Mouse (Mus musculus) liver (tissue): ENCODE measurements around the gene Syce2.
"Not testable (repeated sequence)": the region's sequence is repeated elsewhere in the genome, so short reads cannot be mapped to it uniquely, and the experiment has no call there.

Experiments
- DNase-seq: peaks from one replicate; pipeline ENCODE4 v3.0.0-alpha.2; 2020; ENCODE audit warnings: mixed read lengths

The Syce2 gene

DNA sequence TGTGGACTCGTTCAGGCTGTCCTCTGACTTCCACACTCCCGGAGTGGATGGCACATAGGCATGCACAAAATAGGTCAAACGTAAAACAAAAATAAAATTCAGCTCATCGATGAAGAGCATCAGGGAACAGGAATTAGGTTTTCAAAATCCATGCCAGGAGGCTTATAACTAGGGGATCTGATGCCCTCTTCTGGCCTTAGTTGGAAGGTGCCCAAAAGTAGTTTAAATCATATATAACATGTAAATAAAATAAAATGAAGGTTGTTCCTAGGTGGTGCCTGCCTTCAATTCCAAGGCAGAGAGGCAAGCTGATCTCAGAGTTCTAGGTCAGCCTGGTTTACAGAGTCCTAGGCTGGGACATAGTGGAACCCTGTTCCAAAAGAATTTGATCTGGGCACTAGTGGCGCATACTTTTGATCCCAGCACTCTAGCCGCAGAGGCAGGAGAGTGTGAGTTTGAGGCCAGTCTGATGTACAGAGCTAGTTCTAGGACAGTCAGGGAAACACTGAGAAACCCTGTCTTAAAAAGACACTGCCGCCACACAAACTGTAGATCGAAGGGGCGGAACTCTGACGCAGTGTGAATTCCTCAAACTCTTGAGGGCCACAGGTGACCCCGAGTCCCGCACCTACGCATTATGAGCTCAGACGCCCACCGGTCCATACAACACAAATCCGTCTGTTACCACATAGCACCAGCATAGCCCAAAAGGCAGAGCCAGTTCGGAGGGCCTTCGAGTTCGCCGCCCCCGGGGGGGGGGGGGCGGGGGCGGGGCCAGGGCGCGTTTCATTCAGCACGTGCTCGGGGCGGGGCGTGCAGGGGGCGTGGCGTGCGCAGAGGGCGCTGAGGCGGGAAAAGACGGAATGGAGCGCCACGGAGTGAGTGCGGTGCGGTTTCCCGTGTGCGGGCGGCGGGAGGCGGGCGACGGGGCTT is at the start of gene Syce2:
Syce2 (plus strand) TSS at position 736 of the 933 bp plus-strand sequence.
- DNase-seq = peak; percentile 93

GRCm38 (mm10) chr8:84822723-84823122 is 49.2 kb upstream of the Syce2 start, which contains the start of gene Dand5:
Gene Dand5 (minus strand): TSS chr8:84822823.
- no peak for DNase-seq

- DNase-seq = peak; percentile 84
Observed at GRCm38 (mm10) chr8:84823653-84824052, 48.3 kb upstream of the Syce2 start.

DNA sequence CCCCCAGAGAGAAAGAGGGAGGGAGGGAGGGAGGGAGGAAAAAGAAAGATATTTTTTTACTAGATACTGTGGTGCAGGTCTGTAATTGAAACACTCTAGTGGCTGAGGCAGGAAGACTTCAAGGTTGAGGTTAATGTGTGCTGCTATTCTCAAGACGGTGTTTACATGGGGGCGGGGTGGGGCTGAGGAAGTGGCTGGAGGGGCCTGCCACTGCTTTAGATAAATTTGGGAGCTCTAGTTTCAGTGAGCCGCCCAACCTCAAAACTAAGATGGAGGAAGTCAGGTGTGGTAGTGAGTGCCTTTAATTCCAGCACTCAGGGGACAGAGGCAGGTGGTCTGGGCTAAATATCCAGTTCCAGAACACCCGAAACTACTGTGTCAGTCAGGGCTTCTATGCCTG is 46.3 kb upstream of the Syce2 start:
- peak; percentile 60 for DNase-seq

- DNase-seq = not testable (repeated sequence)
Observed at GRCm38 (mm10) chr8:84826518-84826917, 45.4 kb upstream of the Syce2 start.

- peak; percentile 77 for DNase-seq
Observed at GRCm38 (mm10) chr8:84831490-84831889, 40.4 kb upstream of the Syce2 start, which contains the start of gene Gadd45gip1. Gene Gadd45gip1 (plus strand): TSS chr8:84831522.

GRCm38 (mm10) chr8:84832034-84832717 is 39.7 kb upstream of the Syce2 start:
- DNase-seq = peak; percentile 92

DNA sequence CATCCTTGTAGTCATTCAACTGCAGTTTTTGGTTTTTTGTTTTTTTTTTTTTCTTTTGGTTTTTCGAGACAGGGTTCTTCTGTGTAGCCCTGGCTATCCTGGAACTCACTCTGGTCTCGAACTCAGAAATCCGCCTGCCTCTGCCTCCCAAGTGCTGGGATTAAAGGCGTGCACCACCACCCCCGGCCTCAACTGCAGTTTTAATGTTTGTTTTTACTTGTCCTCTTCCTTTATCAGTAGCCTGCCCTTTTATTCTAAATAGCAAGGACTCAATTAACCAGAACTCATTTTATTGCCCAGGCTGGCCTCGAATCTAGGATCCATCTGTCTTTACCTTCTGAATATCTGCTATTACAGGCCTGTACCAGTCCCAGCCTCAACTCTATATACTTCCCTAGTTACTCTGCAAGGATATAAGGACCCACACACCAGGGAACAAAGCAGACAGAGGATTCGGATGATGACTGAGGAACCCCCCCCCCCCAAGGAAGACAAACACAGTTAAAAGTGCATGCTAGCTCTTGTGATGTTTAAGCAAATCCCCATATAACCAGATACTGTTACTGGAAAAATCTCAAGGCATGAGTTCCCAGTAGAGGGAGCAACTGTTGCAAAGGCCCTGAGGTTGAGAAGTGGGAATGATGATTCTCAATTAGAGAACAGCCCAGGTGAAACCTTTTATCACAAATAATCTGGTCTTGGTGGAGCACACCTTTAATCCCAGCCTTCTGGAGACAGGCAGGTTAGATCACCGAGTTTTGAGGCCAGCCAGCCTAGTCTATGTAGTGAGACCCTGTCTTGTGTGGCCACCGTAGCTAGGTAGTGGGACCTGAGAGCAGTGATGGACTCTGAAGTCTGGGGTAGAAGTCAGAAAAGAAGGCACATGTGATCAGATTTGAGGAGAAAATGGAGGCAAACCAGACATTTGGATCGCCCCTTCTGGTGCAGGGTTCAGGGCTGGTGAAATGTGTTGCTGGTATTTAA is 38.9 kb upstream of the Syce2 start:
- DNase-seq = peak; percentile 2

- DNase-seq = peak; percentile 13
Observed at GRCm38 (mm10) chr8:84834002-84834865, 37.7 kb upstream of the Syce2 start.

DNA sequence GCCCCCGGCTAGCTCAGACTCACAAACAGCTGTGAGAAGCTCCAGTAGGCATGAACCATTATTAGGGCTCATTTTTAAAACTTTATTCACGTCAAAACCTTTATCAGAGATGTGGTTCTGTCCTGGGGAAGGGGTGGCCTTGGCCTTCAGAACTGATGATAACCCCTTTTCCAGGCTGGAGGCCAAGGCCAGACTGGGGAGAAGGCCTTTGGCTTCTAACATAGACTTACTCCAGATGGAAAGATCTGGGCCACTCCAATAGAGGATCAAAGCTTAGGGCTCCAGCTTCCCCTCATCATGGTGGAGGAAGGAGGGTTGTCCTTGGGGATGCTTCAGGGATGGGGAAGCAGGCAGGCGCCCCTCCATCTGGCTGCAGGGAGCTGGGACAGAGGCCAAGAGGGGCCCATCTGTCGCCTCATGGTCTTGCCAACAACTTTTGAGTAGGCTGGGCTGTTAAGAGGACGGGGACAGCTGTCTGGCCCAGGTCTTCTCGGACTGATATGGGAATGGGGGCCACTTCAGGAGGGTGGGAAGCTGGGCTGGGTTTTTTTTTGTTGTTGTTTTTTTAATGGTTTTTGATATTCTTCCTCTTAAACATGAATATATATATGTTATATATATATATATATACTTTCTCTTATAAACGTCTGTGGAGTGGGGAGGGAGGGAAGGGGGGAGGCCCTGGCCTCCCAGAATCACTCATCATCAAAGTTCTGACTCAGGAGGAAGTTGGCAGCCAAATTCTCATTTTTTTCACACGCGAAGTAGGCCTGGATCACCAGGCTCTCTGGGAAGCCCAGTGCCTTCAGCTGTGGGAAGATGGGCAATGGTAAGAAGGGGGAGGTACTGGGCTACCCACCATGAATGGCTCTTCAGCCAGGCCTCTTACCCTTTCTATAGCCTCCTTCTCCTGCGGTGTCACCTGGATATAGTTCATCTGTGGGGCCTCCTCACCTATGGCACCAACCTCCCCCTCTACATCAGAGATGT is 36.8 kb upstream of the Syce2 start:
- peak; percentile 31 for DNase-seq

DNA sequence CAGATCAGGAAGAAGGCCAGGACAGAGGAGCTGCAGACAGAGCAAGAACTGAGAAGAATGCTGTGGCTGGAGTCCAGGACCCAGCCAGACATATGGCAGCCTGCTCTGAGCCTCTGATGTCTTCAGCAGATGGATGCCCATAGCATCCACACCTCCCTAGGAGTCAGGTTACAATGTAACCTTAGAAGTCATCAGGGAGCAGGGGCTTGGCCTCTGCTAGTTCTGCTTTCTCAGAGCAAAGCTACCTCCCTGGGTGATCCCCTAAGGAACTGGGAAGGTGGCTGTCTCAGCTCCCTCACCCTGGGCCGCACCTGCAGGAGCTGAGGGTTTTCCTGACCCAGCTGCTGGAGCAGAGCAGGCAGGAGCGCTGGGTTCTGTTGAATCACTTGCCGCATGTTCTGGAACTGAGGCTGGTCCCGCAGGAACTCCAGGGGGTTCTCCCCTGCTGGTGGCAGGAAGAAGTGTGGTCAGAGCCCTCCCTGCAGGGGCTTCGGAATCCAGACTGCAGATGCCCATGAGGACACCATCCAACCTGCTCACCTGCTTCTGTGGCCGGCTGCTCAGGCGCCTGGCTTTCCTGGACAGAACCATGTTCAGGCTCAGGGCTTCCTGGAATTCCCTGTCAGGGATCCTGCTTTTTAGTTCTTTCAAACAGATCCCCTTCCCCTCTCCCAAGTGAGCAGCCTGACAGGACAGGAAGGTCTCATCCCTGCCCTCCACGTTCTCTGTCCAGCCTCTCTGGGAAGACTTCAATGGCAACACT is 34.6 kb upstream of the Syce2 start:
- peak; percentile 35 for DNase-seq

- peak; percentile 39 for DNase-seq
Observed at GRCm38 (mm10) chr8:84837912-84838470, 33.9 kb upstream of the Syce2 start.

GRCm38 (mm10) chr8:84838513-84838912 is 33.4 kb upstream of the Syce2 start:
- peak; percentile 94 for DNase-seq

GRCm38 (mm10) chr8:84839411-84839810 is 32.5 kb upstream of the Syce2 start:
- DNase-seq = peak; percentile 11

- no peak for DNase-seq
Observed at GRCm38 (mm10) chr8:84839875-84840247, 32.0 kb upstream of the Syce2 start.

GRCm38 (mm10) chr8:84840248-84840999 is 31.5 kb upstream of the Syce2 start, which contains the start of gene Rad23a:
Gene Rad23a (minus strand): TSS chr8:84840665.
- peak; percentile 94 for DNase-seq

DNA sequence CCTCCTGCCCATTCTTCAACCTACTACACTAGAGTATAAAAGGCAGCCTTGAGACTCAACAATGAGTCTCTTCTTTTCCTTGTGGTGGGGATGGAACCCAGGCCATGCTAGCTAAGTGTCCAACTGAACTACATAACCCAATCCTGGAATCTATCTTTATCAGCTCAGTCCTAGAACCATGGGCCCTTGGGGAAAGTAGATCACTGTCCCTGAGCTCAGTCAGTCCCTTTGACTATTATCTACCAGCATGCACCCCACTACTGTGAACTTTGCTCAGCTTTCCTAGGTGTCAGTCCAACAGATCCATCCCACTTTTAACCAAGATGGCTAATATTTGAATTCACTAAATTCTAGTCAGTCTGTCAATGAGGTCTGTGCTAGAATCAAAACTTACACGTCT is 30.4 kb upstream of the Syce2 start:
- DNase-seq = no peak

- DNase-seq = no peak
Observed at GRCm38 (mm10) chr8:84844397-84845070, 27.4 kb upstream of the Syce2 start.
